Mouse (Mus musculus) frontal cortex, postnatal 14 days (tissue): ENCODE data around the gene Rad23a.

Experiments
- DNase-seq, 2 experiments: peaks; one replicate each; pipeline ENCODE4 v3.0.0; 2022; ENCODE audit warnings: low spot score in 2 of 2

The Rad23a gene

GRCm38 (mm10) chr8:84787523-84788302, 52.8 kb downstream of the Rad23a start:
- DNase-seq: no peak

GRCm38 (mm10) chr8:84786801-84787467, 53.5 kb downstream of the Rad23a start:
- no peak for DNase-seq

GRCm38 (mm10) chr8:84785756-84786677, 54.4 kb downstream of the Rad23a start:
- no peak for DNase-seq

GRCm38 (mm10) chr8:84785506-84785755, 55.0 kb downstream of the Rad23a start:
- no peak for DNase-seq

GRCm38 (mm10) chr8:84784681-84785505, 55.6 kb downstream of the Rad23a start:
- no peak for DNase-seq
